Mouse (Mus musculus): ENCODE measurements around the gene Hoxb9.
A peak's percentile ranks its signal among the peaks of the same experiment; 100 is the strongest.

Hoxb9 gene

DNA sequence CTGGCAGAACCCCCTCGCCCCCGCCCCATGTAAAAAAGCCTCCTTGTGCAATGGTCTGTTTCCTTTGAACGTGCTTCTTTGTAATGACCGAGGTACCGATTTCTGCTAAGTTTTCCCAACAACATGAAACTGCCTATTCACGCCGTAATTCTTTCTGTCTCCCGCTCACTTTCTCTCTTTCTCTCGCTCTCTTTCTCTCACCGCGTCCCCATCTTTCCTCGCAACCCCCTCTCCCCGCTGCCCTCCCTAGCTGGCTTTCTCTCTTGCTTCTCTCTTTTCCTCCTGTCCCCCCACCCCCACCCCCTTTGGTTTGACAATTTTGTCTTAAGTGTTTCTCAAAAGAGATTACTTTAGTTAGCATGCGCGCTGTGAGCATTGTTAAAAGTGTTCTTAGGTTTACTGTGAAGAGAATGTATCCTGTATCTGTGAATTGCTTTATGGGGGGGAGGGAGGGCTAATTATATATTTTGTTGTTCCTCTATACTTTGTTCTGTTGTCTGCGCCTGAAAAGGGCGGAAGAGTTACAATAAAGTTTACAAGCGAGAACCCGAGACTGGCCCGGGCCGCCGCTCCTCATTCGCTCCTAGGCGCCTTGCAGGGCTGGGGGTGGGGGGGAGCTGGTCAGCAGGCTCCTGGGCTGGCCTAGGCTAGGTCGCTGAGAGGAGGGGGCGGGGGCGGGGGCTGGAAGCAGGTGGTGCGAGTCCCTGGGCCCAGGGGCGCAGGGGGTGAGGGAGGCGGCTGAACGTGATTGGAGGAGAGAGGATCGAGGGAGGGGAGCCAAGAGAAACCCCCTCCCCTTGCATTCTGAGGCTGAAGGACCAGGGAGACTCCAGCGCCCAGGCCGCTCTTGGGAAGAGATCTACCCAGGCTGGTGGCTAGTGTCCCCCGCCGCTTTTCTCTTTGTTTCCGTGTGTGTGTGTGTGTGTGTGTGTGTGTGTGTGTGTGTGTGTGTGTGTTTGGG is 13.8 kb downstream of the Hoxb9 start:
- DNase-seq (ENCODE audit: low spot score in 2 of 2) = no peak

GRCm38 (mm10) chr11:96285771-96286738 is 14.8 kb downstream of the Hoxb9 start, which contains the start of gene Hoxb7:
TSS of gene Hoxb7 (plus strand) at chr11:96286623.
- DNase-seq (ENCODE audit: low spot score in 2 of 2) = no peak

DNA sequence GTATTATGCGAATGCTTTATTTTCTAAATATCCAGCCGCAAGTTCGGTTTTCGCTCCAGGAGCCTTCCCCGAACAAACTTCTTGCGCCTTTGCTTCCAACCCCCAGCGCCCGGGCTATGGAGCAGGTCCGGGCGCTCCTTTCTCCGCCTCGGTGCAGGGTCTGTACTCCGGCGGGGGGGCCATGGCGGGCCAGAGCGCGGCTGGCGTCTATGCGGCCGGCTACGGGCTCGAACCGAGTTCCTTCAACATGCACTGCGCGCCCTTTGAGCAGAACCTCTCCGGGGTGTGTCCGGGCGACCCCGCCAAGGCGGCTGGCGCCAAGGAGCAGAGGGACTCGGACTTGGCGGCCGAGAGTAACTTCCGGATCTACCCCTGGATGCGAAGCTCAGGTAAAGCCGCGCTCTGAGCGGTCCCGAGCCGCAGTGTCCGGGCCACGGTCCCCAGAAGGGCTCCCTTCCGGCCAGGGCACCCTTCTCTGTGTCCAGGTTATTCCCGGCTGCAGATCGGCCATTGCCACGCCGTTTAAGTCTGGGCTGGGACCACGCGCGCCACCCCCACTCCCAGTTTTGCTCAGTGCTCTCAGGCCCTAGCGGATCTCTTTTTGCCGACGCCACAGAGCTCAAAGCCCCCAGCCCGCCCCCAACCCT is 15.6 kb downstream of the Hoxb9 start:
- DNase-seq (ENCODE audit: low spot score in 2 of 2) = no peak

DNA sequence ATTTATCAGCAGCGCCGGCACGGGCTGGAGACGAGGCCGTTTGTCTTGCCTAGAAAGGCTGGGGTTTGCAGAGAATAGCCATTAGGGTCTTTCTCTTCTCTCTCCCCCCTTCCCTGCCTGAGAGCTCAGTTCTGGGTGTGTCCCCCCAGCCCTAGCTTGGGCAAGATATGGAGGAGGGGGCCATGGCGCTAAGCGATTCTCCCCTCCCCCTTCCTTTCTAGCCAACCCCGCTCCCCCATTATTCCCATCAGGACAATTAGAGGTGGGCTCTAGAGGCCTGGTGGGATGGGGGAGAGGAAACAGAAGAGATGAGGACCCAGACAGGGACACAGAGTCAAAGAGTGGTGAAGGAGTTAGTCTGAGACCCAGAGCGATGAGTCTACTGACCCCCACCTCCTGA is 16.2 kb downstream of the Hoxb9 start:
- DNase-seq (ENCODE audit: low spot score in 2 of 2) = no peak

DNA sequence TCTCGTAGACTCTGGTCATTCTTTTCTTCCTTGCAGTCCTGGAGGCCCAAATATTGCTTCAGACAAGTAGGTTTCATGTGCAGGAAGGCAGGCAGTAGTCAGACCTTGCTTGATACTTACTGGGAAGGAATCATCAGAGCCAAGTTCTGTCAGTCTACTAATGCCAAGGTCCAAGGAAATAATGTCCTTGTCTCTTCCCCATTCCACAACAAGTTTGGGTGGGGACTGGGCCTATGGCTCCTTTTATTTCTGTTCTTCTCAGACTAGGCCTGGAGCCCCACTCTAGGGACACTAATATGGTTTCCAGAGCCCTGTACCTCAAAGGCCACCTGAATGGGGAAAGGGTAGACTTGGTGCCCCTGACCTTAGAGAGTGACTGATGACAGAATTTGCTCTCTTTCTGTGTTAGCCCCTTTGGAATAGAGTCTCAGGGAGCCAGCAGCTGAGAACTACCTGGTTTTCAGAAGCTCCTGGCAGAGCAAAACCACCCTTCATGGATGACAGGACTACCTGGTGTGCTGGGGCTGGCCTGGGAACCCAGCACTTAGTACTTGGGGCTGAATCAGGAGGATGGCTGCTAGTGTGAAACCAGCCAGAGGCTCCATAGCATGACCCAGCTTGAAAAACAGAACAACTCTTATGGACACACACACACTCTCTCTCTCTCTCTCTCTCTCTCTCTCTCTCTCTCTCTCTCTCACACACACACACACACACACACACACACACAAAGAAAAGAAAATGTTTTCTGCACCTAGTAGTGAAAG is 17.4 kb downstream of the Hoxb9 start:
- no peak for DNase-seq (ENCODE audit: low spot score in 2 of 2)

DNA sequence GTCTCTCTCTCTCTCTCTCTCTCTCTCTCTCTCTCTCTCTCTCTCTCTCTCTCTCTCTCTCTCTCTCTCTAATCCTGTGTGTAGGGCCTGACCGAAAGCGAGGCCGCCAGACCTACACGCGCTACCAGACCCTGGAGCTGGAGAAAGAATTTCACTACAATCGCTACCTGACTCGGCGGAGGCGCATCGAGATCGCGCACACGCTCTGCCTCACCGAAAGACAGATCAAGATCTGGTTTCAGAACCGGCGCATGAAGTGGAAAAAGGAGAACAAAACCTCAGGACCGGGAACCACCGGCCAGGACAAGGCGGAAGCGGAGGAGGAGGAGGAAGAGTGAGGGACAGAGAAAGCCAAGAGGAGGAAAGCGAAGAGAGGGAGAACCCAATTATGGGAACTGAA is 18.0 kb downstream of the Hoxb9 start:
- DNase-seq (ENCODE audit: low spot score in 2 of 2) = no peak

DNA sequence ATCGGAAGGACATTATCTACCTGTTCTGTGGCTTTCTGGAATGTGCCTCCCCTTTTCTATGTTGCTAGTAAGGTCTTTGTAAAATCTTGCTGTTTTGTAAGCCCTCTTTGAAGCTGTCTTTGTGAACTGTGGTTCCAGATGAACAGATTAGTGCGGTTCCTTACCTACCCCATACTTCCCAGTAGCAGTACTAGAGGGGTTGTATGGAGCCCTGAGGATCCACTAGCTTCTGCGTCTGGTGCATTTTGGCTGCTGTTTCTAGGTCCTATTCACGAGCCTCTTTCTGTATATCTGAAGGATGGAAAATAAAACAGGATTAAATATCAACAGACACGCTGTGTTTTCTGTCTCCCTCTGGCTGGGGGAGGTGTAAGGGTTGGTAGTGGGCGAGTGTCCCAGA is 18.6 kb downstream of the Hoxb9 start:
- DNase-seq (ENCODE audit: low spot score in 2 of 2) = no peak

DNA sequence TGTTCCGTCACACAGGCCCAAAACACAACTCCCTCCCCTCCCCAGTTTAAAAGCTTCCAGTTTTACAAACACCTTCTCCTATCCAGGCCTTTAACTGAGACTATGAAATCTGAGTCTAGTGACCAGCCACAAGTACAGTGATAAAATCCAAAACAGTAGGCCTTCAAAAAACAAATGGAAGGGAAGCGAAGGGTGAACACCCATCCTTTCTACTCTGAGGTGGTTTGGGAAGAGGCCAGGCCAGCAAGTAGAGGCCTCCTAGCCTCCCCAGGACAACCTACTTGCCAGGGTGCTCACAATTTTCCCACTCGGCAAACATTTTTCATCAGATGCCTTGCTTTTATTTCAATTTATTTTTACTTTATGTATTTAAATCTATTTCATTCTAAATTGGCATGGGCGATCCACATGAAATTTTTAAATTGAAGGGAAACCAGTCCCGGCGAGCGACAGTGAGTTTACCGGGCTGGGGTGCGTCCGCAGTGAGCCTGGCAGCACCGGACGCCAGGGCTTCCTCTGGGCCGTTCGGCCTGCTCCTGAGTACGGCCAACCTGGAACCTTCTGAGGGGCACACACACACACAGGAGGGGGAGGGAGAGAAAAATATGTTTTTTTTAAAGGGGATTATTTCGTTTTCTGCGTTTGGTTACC is 19.6 kb downstream of the Hoxb9 start:
- DNase-seq (ENCODE audit: low spot score in 2 of 2) = no peak

- no peak for DNase-seq (ENCODE audit: low spot score in 2 of 2)
Measured at GRCm38 (mm10) chr11:96291681-96292564, 20.7 kb downstream of the Hoxb9 start, which contains the start of gene Hoxb6. TSS of gene Hoxb6 (plus strand) at chr11:96292476.

DNA sequence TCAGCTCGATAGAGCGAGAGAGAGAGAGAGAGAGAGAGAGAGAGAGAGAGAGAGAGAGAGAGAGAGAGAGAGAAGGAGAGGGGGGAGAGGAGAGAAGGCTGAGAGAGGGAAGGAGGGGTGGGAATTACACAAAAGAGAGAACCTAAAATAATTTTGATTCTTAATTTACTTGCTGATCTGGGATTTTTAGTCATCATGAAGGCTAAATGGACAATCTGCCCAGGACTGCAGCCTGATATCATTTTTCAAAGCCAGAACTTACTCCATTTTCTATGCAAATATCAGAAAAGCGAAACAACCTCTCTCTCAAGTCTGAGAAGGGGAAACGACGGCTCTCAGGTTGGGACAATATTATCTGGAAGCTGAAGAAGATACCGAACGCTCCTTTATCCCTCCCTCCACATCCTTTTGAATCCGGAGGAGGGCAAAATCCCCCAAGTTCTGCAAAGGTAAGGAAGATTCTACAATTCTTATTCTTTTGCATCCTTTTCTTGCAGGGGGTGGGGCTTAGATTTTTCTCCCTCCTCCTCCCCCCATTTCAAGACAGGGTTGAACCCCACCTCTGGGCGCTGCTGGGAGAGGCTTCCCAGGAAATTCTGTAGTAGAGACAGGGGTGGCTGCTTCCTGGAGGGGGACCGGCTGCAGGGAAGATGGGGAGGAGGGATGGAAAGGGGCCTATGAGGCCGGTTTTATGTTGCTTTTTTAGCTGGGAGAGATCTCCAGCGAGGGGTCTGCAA is 21.5 kb downstream of the Hoxb9 start:
- DNase-seq (ENCODE audit: low spot score in 2 of 2) = no peak

GRCm38 (mm10) chr11:96293302-96293921 is 22.2 kb downstream of the Hoxb9 start:
- no peak for DNase-seq (ENCODE audit: low spot score in 2 of 2)

GRCm38 (mm10) chr11:96294245-96295091 is 23.2 kb downstream of the Hoxb9 start:
- peak in 1 of 2 experiments; percentile 76 for DNase-seq (ENCODE audit: low spot score in 2 of 2)

DNA sequence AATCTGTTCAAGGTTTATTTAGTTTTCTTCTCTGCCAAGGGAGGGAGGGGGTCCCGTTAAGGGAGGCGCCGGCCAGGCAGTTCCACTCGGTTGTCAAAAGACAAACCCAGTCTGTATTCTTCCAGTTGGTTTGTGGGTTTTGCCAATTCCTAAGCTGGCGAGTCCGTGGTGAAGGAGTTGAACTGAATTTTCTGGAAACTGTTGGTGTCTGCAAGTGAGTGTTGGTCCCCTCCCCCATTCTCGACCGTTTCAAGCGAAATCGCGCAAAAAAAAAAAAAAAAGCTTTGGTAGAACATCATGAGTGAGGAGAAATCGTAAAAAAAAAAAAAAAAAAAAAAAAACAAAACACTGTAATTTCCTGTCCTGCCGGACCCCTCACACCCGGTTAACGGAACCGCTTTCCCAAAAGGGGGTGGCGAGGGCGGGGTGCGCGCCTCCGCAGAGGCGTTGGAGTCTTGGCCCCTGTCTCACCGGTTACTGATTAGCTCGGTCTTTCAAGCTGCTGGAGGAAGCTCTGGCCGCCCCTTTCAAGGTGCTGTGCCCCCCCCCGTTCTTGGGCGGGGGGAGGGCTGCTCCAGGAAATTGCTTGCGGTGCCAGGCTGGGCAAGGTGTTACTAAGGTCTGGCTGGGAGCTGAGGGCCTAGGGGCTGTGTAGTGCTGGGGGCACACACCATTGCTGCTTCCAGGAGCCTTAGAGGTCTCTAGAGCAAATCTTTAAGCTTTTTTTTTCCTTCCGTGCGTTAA is 24.0 kb downstream of the Hoxb9 start:
- no peak for DNase-seq (ENCODE audit: low spot score in 2 of 2)

DNA sequence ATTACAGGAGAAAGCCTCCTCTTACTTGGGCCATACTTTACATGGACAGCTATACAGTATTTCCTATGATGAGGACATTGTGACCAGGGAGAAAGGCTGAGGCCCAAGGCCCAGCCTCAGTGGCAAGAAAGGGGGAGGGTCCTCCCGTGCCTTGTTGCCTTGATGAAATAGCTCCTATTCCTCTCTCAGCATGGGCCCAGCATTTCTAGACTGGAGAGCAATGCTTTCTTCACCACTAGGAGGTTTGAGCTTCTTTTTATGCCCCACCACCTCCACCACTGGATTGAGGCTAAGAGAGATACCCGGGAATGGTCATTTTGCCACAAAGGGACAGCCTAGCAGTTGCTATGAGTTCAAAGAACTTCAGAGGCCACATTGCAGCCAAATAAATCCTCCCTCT is 25.7 kb downstream of the Hoxb9 start:
- no peak for DNase-seq (ENCODE audit: low spot score in 2 of 2)

GRCm38 (mm10) chr11:96297428-96297827 is 26.2 kb downstream of the Hoxb9 start:
- DNase-seq (ENCODE audit: low spot score in 2 of 2) = no peak

DNA sequence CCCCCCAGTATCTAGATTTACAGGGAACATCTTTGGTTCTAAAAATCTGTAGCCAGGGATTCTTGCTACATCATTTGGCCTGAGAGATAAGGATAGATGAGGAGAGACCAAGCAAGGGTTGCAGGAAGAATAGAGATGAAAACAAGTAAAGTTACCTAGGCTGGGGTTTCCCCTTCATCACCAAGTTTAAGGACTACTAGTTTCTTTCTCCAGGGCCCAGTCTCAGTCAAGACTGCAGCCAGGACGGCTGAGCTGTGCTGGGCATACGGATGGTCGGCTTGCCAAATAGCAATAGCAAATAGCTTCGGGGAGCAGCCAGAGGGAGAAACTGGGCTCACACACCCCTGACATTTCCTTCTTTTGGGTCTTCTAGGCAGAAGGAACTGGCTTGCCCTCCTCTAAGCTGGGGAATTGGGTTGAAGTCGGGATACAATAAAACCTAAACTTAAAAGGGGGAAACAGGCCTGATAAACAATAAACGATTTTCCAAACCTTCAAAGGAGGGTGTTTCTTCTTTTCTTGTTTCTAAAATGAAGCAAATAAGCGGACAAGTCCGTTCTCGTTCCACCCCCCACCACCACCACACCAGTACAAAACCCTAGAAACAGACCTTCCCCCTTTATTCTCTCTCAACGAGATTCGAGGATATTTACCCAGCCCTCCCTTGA is 26.8 kb downstream of the Hoxb9 start:
- DNase-seq (ENCODE audit: low spot score in 2 of 2) = no peak
